9 mouse cellular contexts compared by ENCODE assay signal in the genomic region with DNA sequence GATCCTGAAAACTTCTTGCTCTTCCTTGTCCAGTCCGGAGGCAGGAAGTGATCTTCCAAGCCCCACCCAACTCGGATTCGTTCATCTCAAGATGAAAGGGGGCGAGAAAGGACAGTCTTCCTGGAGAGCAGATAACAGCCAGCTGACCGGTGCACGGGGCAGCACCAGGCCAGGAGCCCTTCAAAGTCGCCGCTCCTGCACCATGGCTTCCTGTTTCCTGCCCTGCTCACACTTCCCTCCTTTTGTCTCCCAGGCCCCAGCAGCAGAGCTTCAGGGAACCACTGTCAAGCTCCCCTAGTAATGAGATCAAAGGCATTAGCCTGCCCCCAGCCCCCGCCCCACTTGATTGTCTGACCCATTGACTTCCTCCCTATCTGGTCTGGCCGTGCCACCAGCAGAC. TPM values are rescaled to one million over a fixed set of nuclear protein-coding genes. Genes with fewer than 3 reads are reported as not detected.
DNase-seq lines count a peak whose midpoint lies in the region; ATAC-seq lines count a peak whose summit lies in the region.
"Had no signal": no experiment of that assay in that cellular context is flagged by ENCODE, and none has a peak within 500 bp of the region (broad histone marks: within the 10 kb centered on the region; RNA-seq: fewer than 3 reads in every experiment).

No protein-coding gene starts in this region.

- H3K4me1 ChIP-seq in hindbrain, embryonic 15.5 days (replicated peaks), result peaks cover 1% of the 10 kb centered on the region
- H3K4me1 ChIP-seq in hindbrain, embryonic 12.5 days, result peaks cover 14% of the 10 kb centered on the region; the same call in 1 of the 2 replicates
- peaks cover 4% of the 10 kb centered on the region; the same call in 1 of the 2 replicates for H3K4me1 ChIP-seq in embryonic facial prominence, embryonic 15.5 days
- no peaks in the 10 kb centered on the region for H3K4me1 ChIP-seq in liver, embryonic 12.5 days

- peak; percentile 49 for DNase-seq in ZHBTc4 (ENCODE audit: low read depth, low spot score)
- DNase-seq in left cerebral cortex, postnatal 4 days, result no peak
- no peak for DNase-seq in right cerebral cortex, postnatal 4 days
- DNase-seq in frontal cortex, postnatal 14 days (ENCODE audit: low spot score in 2 of 2), result no peak

- H3K9ac ChIP-seq in hindbrain, embryonic 15.5 days, result no peak overlapping the region
- no peak overlapping the region for H3K9ac ChIP-seq in hindbrain, embryonic 12.5 days
- H3K9ac ChIP-seq in embryonic facial prominence, embryonic 15.5 days, result no peak overlapping the region
- no peak overlapping the region for H3K9ac ChIP-seq in liver, embryonic 12.5 days
- H3K9ac ChIP-seq: embryonic facial prominence, embryonic 12.5 days had no signal

- H3K27me3 ChIP-seq in hindbrain, embryonic 15.5 days, result no peaks in the 10 kb centered on the region
- no peaks in the 10 kb centered on the region for H3K27me3 ChIP-seq in hindbrain, embryonic 12.5 days
- no peaks in the 10 kb centered on the region for H3K27me3 ChIP-seq in embryonic facial prominence, embryonic 15.5 days
- no peaks in the 10 kb centered on the region for H3K27me3 ChIP-seq in liver, embryonic 12.5 days (replicated peaks)

- H3K36me3 ChIP-seq in hindbrain, embryonic 15.5 days, result no peaks in the 10 kb centered on the region
- no peaks in the 10 kb centered on the region for H3K36me3 ChIP-seq in hindbrain, embryonic 12.5 days
- no peaks in the 10 kb centered on the region for H3K36me3 ChIP-seq in embryonic facial prominence, embryonic 15.5 days
- no peaks in the 10 kb centered on the region for H3K36me3 ChIP-seq in liver, embryonic 12.5 days
- H3K36me3 ChIP-seq: embryonic facial prominence, embryonic 12.5 days had no signal

- H3K9me3 ChIP-seq in hindbrain, embryonic 15.5 days, result no peaks in the 10 kb centered on the region
- H3K9me3 ChIP-seq in hindbrain, embryonic 12.5 days (replicated peaks), result no peaks in the 10 kb centered on the region
- H3K9me3 ChIP-seq in embryonic facial prominence, embryonic 15.5 days (replicated peaks), result no peaks in the 10 kb centered on the region
- H3K9me3 ChIP-seq in liver, embryonic 12.5 days (replicated peaks), result no peaks in the 10 kb centered on the region
- H3K9me3 ChIP-seq: embryonic facial prominence, embryonic 12.5 days had no signal

- H3K4me2 ChIP-seq in hindbrain, embryonic 15.5 days, result peak overlapping the region; percentile 14; the same call in 1 of the 2 replicates
- no peak overlapping the region for H3K4me2 ChIP-seq in hindbrain, embryonic 12.5 days (replicated peaks)
- H3K4me2 ChIP-seq in embryonic facial prominence, embryonic 15.5 days (replicated peaks), result peak overlapping the region; percentile 21
- H3K4me2 ChIP-seq in liver, embryonic 12.5 days, result peak overlapping the region; percentile 25
- H3K4me2 ChIP-seq: embryonic facial prominence, embryonic 12.5 days had no signal

- H3K4me3 ChIP-seq in hindbrain, embryonic 15.5 days, result no peak overlapping the region
- no peak overlapping the region for H3K4me3 ChIP-seq in hindbrain, embryonic 12.5 days
- no peak overlapping the region for H3K4me3 ChIP-seq in embryonic facial prominence, embryonic 15.5 days (replicated peaks)
- no peak overlapping the region for H3K4me3 ChIP-seq in liver, embryonic 12.5 days
- H3K4me3 ChIP-seq: embryonic facial prominence, embryonic 12.5 days had no signal

- no peak for ATAC-seq in hindbrain, embryonic 15.5 days (ENCODE audit: low FRiP score, low read depth)
- no peak for ATAC-seq in hindbrain, embryonic 12.5 days (ENCODE audit: low FRiP score)
- no peak for ATAC-seq in embryonic facial prominence, embryonic 15.5 days (ENCODE audit: insufficient number of reproducible peaks, low FRiP score, low TSS enrichment, low read depth)
- ATAC-seq in liver, embryonic 12.5 days, result peak; percentile 68

- H3K27ac ChIP-seq in hindbrain, embryonic 15.5 days (replicated peaks), result no peak overlapping the region
- no peak overlapping the region for H3K27ac ChIP-seq in hindbrain, embryonic 12.5 days
- H3K27ac ChIP-seq in embryonic facial prominence, embryonic 15.5 days (replicated peaks), result no peak overlapping the region
- no peak overlapping the region for H3K27ac ChIP-seq in liver, embryonic 12.5 days

- 35% methylated on average over 10 of the region's 10 CpGs for WGBS in hindbrain, embryonic 15.5 days
- 21% methylated on average over 10 of the region's 10 CpGs for WGBS in hindbrain, embryonic 12.5 days
- WGBS in embryonic facial prominence, embryonic 15.5 days, result 20% methylated on average over 10 of the region's 10 CpGs
- whole genome bisulfite sequencing in liver, embryonic 12.5 days (ENCODE audit: insufficient replicate concordance), result 1% methylated on average over 10 of the region's 10 CpGs

- intact Hi-C loops in left cerebral cortex, postnatal 4 days (cut with DNase I), result no loop called here

RNA-seq across cellular contexts. Expression of gene Fzd10, which starts 58.6 kb away (rescaled TPM):
- 4.4 and 5.8 TPM in 2 replicates for polyA plus RNA-seq in hindbrain, embryonic 15.5 days (2015; fragmentation: Nextera tagmentation; extraction: Ambion mirVana)
- polyA plus RNA-seq in hindbrain, embryonic 12.5 days (2016; fragmentation: Nextera tagmentation; extraction: Ambion mirVana), result 13.3 and 16.5 TPM in 2 replicates
- 9.0 and 10.4 TPM in 2 replicates for polyA plus RNA-seq in embryonic facial prominence, embryonic 15.5 days (2015; fragmentation: Nextera tagmentation; extraction: Ambion mirVana)
- 0.05 and 0.11 TPM in 2 replicates for polyA plus RNA-seq in liver, embryonic 12.5 days (2016; fragmentation: Nextera tagmentation; extraction: Ambion mirVana)
- total RNA-seq in left cerebral cortex, postnatal 4 days (2021), result 1 to 10 TPM; 3.0 TPM
